Mouse (Mus musculus) spleen, postnatal 4 days (tissue): ENCODE measurements around the gene Tcirg1.

Source experiments
- DNase-seq, 2 experiments: peaks; one replicate each; pipeline ENCODE4 v3.0.0; 2022; ENCODE audit warnings: low spot score in 2 of 2

The Tcirg1 gene

DNA sequence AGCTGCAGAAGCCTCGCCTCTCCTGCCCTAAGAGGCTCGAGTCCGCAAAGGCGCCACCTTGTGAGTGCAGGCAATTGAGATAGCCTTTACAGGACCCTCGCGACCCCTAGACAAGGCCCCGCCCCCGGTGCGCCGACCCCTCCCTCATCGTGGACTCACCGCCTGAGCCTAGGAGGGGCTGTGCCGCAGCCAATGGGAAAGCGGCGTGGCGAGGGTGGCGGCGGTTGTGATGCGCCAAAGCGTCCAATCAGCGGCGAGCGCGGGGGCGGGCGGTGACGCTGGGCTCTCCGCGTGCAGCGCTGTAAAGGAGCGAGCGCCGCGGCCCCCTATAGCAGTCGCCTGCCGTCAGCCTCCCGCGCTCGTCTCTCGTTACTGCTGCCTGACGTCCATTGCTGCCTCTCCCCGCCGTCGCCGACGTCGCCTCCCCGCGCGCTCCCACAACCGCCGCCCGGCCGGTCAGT lies 55.4 kb downstream of the Tcirg1 start, which contains the start of gene Chka:
Gene Chka (plus strand): TSS at position 272 of the 461 bp plus-strand sequence.
- DNase-seq = peak; percentile 94 to 98

- no peak for DNase-seq
Measured at GRCm38 (mm10) chr19:3850847-3851469, 56.0 kb downstream of the Tcirg1 start.

DNA sequence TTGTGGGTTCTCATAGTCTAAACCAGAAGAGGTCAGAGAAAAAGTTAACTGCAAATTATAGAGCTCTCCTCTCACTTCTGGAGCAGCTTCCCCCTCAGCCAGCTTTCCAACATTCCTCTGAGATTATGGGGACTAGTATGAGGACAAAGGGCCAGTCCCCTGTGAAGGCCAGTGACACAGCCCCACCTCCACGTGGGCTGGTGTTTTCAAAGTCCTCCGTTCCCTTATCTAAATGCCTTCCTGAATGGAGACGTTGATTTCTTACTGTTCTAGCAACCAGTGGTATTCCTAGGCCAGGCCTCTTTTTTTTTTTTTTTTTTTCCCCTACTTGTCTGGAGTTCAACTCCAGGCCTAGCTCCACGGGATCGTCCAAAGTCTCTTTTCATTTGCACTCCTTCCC lies 56.9 kb downstream of the Tcirg1 start:
- no peak for DNase-seq

GRCm38 (mm10) chr19:3849251-3849650 lies 57.7 kb downstream of the Tcirg1 start:
- DNase-seq = no peak

DNA sequence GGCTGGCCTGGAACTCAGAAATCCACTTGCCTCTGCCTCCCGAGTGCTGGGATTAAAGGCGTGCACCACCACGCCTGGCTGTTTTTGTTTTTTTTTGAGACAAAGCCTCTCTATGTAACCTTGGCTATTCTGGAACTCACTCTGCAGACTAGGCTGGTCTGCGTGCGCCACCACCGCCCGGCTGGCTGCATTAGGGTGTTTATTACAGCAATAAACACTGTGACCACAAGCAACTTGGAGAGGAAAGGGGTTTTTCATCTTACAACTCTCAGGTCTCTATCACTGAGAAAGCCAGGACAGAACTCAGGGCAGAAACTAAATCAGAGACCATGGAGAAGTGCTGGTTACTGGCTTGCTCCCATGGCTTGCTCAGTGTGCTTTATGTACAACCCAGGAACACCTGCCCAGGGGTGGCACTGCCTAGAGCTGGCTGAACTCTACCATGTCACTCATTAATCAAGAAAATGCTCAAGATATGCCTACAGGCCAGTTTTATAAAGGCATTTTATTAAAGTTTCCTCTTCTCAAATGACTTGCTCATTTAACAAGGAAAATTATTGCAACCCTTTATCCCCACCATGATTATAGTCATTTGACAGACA lies 58.6 kb downstream of the Tcirg1 start:
- no peak for DNase-seq

GRCm38 (mm10) chr19:3847711-3848110 lies 59.2 kb downstream of the Tcirg1 start:
- DNase-seq = no peak

GRCm38 (mm10) chr19:3846676-3847604 lies 60.0 kb downstream of the Tcirg1 start:
- no peak for DNase-seq
